Mouse (Mus musculus) cerebellum, postnatal 14 days (tissue): ENCODE results near the gene Lias.

ENCODE experiments used
- DNase-seq, 2 experiments: peaks; one replicate each; pipeline ENCODE4 v3.0.0; 2021; ENCODE audit warnings: mixed read lengths in 2 of 2

The Lias gene

GRCm38 (mm10) chr5:65428321-65428720, 37.0 kb downstream of the Lias start:
- DNase-seq, result no peak

DNA sequence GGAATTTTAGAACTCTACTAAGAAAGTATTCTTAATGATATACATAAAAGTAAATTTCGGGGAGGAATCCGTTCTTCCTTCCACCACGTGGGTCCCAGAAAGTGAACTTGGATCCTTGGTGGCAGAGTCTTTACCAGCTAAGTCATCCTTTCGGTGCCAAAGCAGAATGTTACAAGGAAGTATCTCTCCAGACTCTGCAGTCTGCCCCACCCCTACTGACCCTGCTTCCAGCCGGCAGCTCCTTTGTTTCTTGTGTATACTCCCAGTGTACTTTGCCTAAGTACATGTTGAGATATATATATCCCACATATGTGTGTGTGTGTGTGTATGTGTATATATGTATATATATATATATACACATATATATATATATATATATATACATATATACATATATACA, 38.1 kb downstream of the Lias start:
- no peak for DNase-seq

- DNase-seq, result peak; percentile 11 to 23
These were observed 43.4 kb downstream of the Lias start for GRCm38 (mm10) chr5:65434471-65435362.

DNA sequence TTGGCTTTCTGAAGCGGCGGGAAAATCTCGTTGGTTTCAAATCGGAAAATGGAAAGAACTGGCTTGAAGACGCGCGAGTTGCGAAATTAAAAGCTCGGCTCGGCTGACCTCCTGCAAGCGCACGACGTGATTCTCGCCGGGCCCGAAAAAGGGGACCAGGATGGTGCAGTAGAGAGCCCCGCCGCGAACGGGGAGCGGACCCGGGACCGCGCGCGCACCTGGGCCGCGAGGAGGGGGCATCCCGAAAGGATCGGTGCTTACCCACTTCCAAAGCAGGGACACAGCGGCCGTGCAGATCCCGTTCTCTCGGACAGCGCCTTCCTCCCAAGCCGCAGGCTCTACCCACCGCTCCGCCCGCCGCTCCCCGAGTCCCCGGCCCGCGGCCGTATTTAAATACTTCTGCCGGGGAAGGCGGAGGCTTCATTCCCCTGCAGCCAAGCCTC, 44.1 kb downstream of the Lias start:
- no peak for DNase-seq

DNA sequence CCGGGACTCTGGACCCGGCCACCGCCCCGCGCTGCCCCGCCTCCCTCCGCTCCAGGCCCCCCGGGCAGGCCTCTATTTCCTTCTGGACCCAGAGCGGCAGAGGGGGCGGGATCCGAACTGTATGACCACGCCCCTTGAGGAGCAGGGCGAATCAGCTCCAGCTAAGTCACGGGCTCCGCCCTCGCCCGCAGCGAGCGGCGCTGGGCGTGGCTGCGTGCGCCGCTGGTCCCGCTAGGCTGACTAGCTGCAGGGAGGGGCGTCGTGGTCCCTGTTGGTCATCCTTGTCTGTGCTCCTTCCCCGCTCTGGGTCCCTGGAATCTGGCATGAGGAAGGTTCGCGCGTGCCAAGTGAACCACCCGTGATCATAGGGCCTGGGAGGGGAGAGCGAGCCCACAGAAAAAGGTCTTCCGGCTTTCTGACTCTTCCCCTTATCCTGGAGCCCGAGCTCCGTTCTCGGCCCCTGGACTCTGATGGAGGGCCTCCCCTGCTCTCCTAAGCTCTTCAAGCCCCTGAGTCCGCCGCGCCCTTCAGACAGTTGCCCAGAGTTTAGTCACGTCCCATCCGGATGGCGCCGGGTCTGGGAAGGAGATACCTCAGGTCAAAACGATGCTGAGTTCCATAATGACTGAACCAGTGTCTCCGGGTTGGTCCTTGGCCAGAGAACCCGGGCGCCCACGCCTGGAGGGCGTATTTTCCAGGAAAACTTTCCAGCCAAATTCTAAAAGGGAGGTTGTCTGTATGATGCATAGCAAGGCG, 44.7 kb downstream of the Lias start, which contains the start of gene Ugdh:
Ugdh (minus strand) TSS at position 144 of the 756 bp plus-strand sequence.
- DNase-seq, result peak; percentile 95 to 98

GRCm38 (mm10) chr5:65438041-65438440, 46.7 kb downstream of the Lias start:
- no peak for DNase-seq

DNA sequence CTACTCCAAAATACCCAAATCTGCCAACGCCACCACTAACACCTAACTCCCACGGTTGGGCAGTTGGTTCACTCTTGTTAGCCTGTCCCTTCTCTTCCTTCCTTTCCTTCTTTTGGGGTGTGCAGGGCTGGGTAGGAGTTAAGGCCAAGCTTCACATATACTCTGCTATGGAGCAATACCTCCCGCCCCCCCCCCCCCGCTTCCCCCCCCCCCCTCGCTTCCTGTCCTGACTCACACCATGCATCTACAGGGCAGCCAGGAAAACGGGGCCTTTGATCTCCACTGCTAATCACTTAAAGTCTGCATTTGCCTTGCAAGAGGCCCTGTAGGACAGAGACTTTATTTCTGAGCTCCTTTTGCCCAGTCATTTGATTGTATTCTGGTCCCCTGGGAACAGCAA, 53.7 kb downstream of the Lias start:
- peak in 1 of 2 experiments; percentile 20 for DNase-seq

DNA sequence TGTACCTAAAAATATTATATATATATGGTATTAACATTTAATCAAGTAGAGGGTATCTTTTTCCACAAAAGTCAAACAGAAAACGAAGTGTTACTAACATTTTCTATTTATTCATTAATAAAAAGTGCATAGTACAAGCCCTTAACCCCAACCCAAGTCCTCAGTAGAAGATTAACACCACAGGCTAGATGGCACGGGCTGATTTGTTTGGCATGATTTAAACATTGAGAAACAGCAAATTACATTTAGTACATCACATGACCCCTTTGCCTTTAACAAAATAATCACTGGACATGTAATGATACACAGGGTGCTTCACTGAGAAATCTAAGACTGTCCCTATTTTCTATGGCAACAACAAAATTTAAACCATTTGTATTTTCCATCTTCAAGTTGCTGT, 55.5 kb downstream of the Lias start:
- DNase-seq, result no peak

DNA sequence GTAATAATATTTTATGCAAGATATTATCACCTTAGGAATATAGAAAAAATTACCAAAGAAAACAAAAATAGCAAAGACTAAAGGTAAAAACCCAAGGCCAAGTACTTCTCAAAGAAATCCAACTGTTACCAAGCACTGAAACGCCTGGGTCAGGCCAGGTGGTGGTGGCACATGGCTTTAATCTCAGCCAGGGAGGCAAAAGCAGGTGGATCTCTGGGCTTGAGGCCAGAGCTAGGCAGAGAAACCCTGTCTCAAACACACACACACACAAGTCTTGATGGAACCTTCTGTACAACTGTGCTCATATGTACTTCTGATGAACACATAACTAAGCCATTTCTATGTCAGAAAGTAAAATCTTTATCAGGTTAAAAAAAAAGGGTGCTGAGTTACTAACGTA, 56.5 kb downstream of the Lias start:
- DNase-seq, result peak; percentile 84 to 89

DNA sequence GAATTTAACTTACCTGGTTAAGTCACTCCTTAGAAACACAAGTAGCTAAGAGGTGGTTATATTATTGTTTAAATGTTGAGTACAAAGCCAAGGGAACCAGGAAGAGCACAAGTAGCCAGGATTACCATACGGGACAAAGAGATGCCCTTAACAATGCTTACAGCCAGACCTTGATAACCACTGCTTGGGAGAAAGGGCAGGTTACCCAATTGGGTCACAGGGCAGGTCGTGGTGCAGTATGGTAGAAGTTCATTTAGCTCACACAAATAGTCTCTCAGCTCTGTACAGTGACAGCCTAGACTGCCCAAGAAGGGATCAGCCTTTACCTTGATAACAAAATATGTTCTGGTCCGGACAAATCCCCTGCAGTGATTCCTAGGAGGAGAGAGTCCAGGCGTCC, 57.6 kb downstream of the Lias start:
- DNase-seq, result no peak

DNA sequence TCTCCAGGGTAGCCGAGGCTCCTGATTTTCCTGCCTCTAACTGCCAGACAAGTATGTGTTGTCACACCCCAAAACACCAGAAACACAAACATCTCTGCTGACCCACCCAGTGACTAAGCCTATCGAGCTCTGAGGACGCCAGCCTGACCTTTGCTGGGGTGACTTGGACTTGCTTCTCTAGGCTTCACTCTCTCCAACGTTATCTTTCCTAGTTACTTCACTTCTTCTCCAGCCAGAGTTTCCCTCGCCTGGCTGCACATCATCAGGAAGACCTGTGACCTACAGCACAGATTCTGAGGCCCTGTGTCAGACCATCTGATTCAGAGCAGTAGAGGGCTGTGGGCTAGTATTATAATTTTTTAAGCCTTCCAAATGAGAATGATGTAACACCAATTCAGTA, 63.5 kb downstream of the Lias start:
- no peak for DNase-seq

- DNase-seq, result no peak
These were observed 66.0 kb downstream of the Lias start for GRCm38 (mm10) chr5:65457086-65457827.

- DNase-seq, result no peak
These were observed 66.5 kb downstream of the Lias start for GRCm38 (mm10) chr5:65457846-65458245.

DNA sequence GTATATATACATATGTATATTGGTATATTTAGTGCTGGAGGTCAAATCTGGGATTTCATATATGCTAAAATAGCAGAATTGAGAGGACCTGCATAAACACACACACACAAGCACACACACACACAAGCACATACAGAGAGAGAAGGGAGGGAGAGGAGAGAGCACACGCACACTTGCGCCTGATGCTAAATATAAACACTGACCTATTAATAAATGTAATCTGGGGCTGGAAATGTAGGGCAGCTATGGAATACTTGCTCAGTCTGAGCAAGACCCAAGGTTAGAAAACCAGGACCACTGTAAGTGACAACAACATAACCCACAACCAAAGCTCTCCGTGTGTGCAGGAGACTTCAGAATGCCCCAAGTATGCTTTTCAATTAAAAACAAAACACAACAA, 68.2 kb downstream of the Lias start:
- no peak for DNase-seq
